Mouse (Mus musculus) limb, embryonic 11.5 days (tissue): ENCODE data around the gene Ppp1r12a. TPM values are rescaled to one million over a fixed set of nuclear protein-coding genes. Genes with fewer than 3 reads are reported as not detected.

ENCODE experiments used
- ATAC-seq: fragments of 200-750 bp; cut with Nextera tagmentation; 2 replicates; pipeline ENCODE4 v1.8.0; 2017; ENCODE audit warnings: low read depth; ENCODE audit not compliant: insufficient number of reproducible peaks, low FRiP score, low TSS enrichment
- DNase-seq: peaks from one replicate; pipeline ENCODE4 v3.0.0-alpha.2; 2015; ENCODE audit warnings: low spot score
- H3K27ac ChIP-seq: fragments of 300-500 bp; sonication (generic); replicated peaks from 2 replicates; pipeline ENCODE4 v1.5.1; 2014; ENCODE audit warnings: low read depth, mild to moderate bottlenecking, low read length
- H3K27me3 ChIP-seq: fragments of 300-500 bp; sonication (generic); 2 replicates; pipeline ENCODE4 v1.6.1; 2014; ENCODE audit warnings: mild to moderate bottlenecking, low read length, mixed read lengths; ENCODE audit not compliant: control insufficient read depth, insufficient read depth
- H3K36me3 ChIP-seq: fragments of 300-500 bp; sonication (generic); 2 replicates; pipeline ENCODE4 v1.6.1; 2014; ENCODE audit warnings: mild to moderate bottlenecking, low read length, moderate library complexity, mixed read lengths; ENCODE audit not compliant: control insufficient read depth, insufficient read depth
- H3K4me1 ChIP-seq: fragments of 300-500 bp; sonication (generic); 2 replicates; pipeline ENCODE4 v1.6.1; 2014; ENCODE audit warnings: low read length, mixed read lengths; ENCODE audit not compliant: control insufficient read depth, insufficient read depth
- H3K4me2 ChIP-seq: fragments of 300-500 bp; sonication (generic); 2 replicates; pipeline ENCODE4 v1.6.1; 2014; ENCODE audit warnings: low read depth, mild to moderate bottlenecking, moderate library complexity; ENCODE audit not compliant: severe bottlenecking
- H3K4me3 ChIP-seq: fragments of 300-500 bp; sonication (generic); 2 replicates; pipeline ENCODE4 v1.5.1; 2014; ENCODE audit warnings: low read depth, low read length
- H3K9ac ChIP-seq: fragments of 300-500 bp; sonication (generic); 2 replicates; pipeline ENCODE4 v1.6.1; 2014; ENCODE audit warnings: mild to moderate bottlenecking, low read length
- H3K9me3 ChIP-seq: fragments of 300-500 bp; sonication (generic); 2 replicates; pipeline ENCODE4 v1.6.1; 2016; ENCODE audit warnings: low read length; ENCODE audit not compliant: control insufficient read depth
- WGBS: fragments of 180-500 bp; shearing (Covaris S2); extraction: QIAGEN DNeasy Blood & Tissue Kit; methylation state at CpG from one replicate; pipeline ENCODE4 v1.1.7; 2014; 5-methylcytosine and 5-hydroxymethylcytosine counted together
- polyA plus RNA-seq: library from polyadenylated mRNA; unstranded; fragments of >200 nt; fragmentation: Nextera tagmentation; extraction: Ambion mirVana; gene quantifications from 2 replicates; pipeline ENCODE4 v1.2.1, GENCODE M21; 2014

The Ppp1r12a gene
- polyA plus RNA-seq, 1 experiment from 2014 or later, result 75.1 TPM

GRCm38 (mm10) chr10:108197498-108197897 lies 35.5 kb downstream of the Ppp1r12a start:
- 90% methylated on average over 1 of the region's 1 CpGs for WGBS
- Histone ChIP-seq H3K9ac (no peak overlapping the region), H3K4me3 (no peak overlapping the region), H3K27ac (no peak overlapping the region), H3K4me1 (no peaks in the 10 kb centered on the region), H3K36me3 (no peaks in the 10 kb centered on the region; the same call in 1 of the 2 replicates), H3K27me3 (no peaks in the 10 kb centered on the region), H3K9me3 (no peaks in the 10 kb centered on the region), H3K4me2 (no peak overlapping the region)
- DNase-seq, result no peak
- no peak for ATAC-seq

GRCm38 (mm10) chr10:108198945-108199344 lies 37.0 kb downstream of the Ppp1r12a start:
- WGBS, result 98% methylated on average over 2 of the region's 2 CpGs
- no peaks in the 10 kb centered on the region; the same call in 1 of the 2 replicates for H3K36me3 ChIP-seq
- ATAC-seq (no peak), DNase-seq (no peak)
- no peak overlapping the region for H3K27ac ChIP-seq
- H3K9me3 ChIP-seq, result no peaks in the 10 kb centered on the region
- H3K4me3 ChIP-seq, result no peak overlapping the region
- H3K4me2 ChIP-seq, result no peak overlapping the region
- H3K4me1 ChIP-seq, result no peaks in the 10 kb centered on the region
- H3K9ac ChIP-seq, result no peak overlapping the region
- H3K27me3 ChIP-seq, result no peaks in the 10 kb centered on the region

- no peak for ATAC-seq
- 95% methylated on average over 4 of the region's 4 CpGs for WGBS
- H3K36me3 ChIP-seq, result no peaks in the 10 kb centered on the region; the same call in 1 of the 2 replicates
Observed at GRCm38 (mm10) chr10:108202126-108202525, 40.1 kb downstream of the Ppp1r12a start.

GRCm38 (mm10) chr10:108203440-108203839 lies 41.4 kb downstream of the Ppp1r12a start:
- no peak overlapping the region for H3K4me3 ChIP-seq
- no peaks in the 10 kb centered on the region for H3K27me3 ChIP-seq
- DNase-seq (no peak), ATAC-seq (no peak)
- no peaks in the 10 kb centered on the region for H3K9me3 ChIP-seq
- no peak overlapping the region for H3K27ac ChIP-seq
- no peaks in the 10 kb centered on the region for H3K4me1 ChIP-seq
- H3K4me2 ChIP-seq, result no peak overlapping the region
- no peaks in the 10 kb centered on the region; the same call in 1 of the 2 replicates for H3K36me3 ChIP-seq
- H3K9ac ChIP-seq, result no peak overlapping the region

More at GRCm38 (mm10) chr10:108202126-108202525, 40.1 kb downstream of the Ppp1r12a start:
- Histone ChIP-seq H3K27me3 (no peaks in the 10 kb centered on the region), H3K27ac (no peak overlapping the region), H3K4me1 (no peaks in the 10 kb centered on the region), H3K4me2 (no peak overlapping the region), H3K4me3 (no peak overlapping the region), H3K9ac (no peak overlapping the region), H3K9me3 (no peaks in the 10 kb centered on the region)
- no peak for DNase-seq

GRCm38 (mm10) chr10:108209396-108209795 lies 47.4 kb downstream of the Ppp1r12a start:
- H3K4me2 ChIP-seq, result no peak overlapping the region
- H3K9me3 ChIP-seq, result no peaks in the 10 kb centered on the region
- DNase-seq, result no peak
- H3K27me3 ChIP-seq, result no peaks in the 10 kb centered on the region
- H3K4me3 ChIP-seq, result no peak overlapping the region
- no peaks in the 10 kb centered on the region for H3K36me3 ChIP-seq
- ATAC-seq, result no peak
- H3K9ac ChIP-seq, result no peak overlapping the region
- no peak overlapping the region for H3K27ac ChIP-seq
- no peaks in the 10 kb centered on the region for H3K4me1 ChIP-seq
- 92% methylated on average over 5 of the region's 5 CpGs for WGBS

GRCm38 (mm10) chr10:108224413-108224812 lies 62.4 kb downstream of the Ppp1r12a start:
- Histone ChIP-seq H3K4me1 (no peaks in the 10 kb centered on the region), H3K4me3 (no peak overlapping the region)
- 95% methylated on average over 5 of the region's 5 CpGs for WGBS

GRCm38 (mm10) chr10:108237049-108237448 lies 75.1 kb downstream of the Ppp1r12a start:
- ATAC-seq (no peak), DNase-seq (no peak)
- Histone ChIP-seq H3K4me2 (no peak overlapping the region), H3K9ac (no peak overlapping the region), H3K9me3 (no peaks in the 10 kb centered on the region), H3K27me3 (no peaks in the 10 kb centered on the region), H3K4me1 (no peaks in the 10 kb centered on the region), H3K4me3 (no peak overlapping the region), H3K36me3 (peaks cover 6% of the 10 kb centered on the region; the same call in 1 of the 2 replicates), H3K27ac (no peak overlapping the region)
- 92% methylated on average over 3 of the region's 3 CpGs for WGBS

More at GRCm38 (mm10) chr10:108224413-108224812, 62.4 kb downstream of the Ppp1r12a start:
- ATAC-seq (no peak), DNase-seq (no peak)
- H3K9ac ChIP-seq, result no peak overlapping the region
- no peak overlapping the region for H3K27ac ChIP-seq
- no peaks in the 10 kb centered on the region for H3K36me3 ChIP-seq
- H3K27me3 ChIP-seq, result no peaks in the 10 kb centered on the region
- H3K4me2 ChIP-seq, result no peak overlapping the region
- no peaks in the 10 kb centered on the region for H3K9me3 ChIP-seq

GRCm38 (mm10) chr10:108239061-108239460 lies 77.1 kb downstream of the Ppp1r12a start:
- ATAC-seq (no peak), DNase-seq (no peak)
- Histone ChIP-seq H3K9ac (no peak overlapping the region), H3K9me3 (no peaks in the 10 kb centered on the region), H3K27me3 (no peaks in the 10 kb centered on the region), H3K36me3 (peaks cover 5% of the 10 kb centered on the region), H3K4me3 (no peak overlapping the region), H3K4me2 (no peak overlapping the region), H3K4me1 (no peaks in the 10 kb centered on the region), H3K27ac (no peak overlapping the region)
- 91% methylated on average over 10 of the region's 10 CpGs for WGBS

GRCm38 (mm10) chr10:108250710-108251109 lies 88.7 kb downstream of the Ppp1r12a start:
- ATAC-seq (no peak), DNase-seq (no peak)
- Histone ChIP-seq H3K9ac (no peak overlapping the region), H3K9me3 (no peaks in the 10 kb centered on the region), H3K4me1 (no peaks in the 10 kb centered on the region), H3K36me3 (peaks cover 3% of the 10 kb centered on the region), H3K27ac (no peak overlapping the region), H3K4me3 (no peak overlapping the region), H3K4me2 (no peak overlapping the region), H3K27me3 (no peaks in the 10 kb centered on the region)
- WGBS, result 90% methylated on average over 12 of the region's 12 CpGs
